Comparison of ENCODE assay signal across 21 mouse cellular contexts in the genomic region with DNA sequence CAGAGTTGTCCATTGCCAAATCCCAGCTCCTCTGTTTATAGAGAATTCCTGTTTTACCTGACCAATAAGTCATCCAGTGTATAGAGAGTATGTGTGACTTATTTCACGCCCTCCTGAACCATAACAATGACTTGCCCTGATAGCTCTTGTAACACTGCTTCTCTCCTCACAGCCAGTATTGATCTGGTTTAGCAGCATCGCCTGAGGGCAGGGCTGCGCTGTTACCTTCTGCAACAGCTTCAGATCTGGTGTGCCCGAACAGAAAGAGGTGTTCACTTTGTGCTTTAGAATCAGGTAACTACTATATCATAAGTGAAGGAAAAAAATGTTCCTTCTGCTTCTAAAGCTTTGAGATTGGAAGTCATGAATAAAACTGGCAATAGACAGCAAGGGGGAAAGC.
"Had no signal": no experiment of that assay in that cellular context is flagged by ENCODE, and none has a peak within 500 bp of the region (broad histone marks: within the 10 kb centered on the region; RNA-seq: fewer than 3 reads in every experiment).

No protein-coding gene starts in this region.

- H3K4me2 ChIP-seq: lung, embryonic 15.5 days; midbrain, embryonic 12.5 days; neural tube, embryonic 13.5 days; neural tube, embryonic 15.5 days; stomach, embryonic 15.5 days had no signal

- H3K9ac ChIP-seq: liver, postnatal 0 days; lung, embryonic 15.5 days; midbrain, embryonic 12.5 days; neural tube, embryonic 13.5 days; neural tube, embryonic 15.5 days; stomach, embryonic 15.5 days had no signal

- H3K4me3 ChIP-seq: lung, embryonic 15.5 days; midbrain, embryonic 10.5 days; midbrain, embryonic 12.5 days; myocyte; neural tube, embryonic 13.5 days; neural tube, embryonic 15.5 days; stomach, embryonic 15.5 days had no signal

- H3K27ac ChIP-seq: lung, embryonic 15.5 days; midbrain, embryonic 10.5 days; midbrain, embryonic 12.5 days; neural tube, embryonic 13.5 days; neural tube, embryonic 15.5 days; stomach, embryonic 15.5 days; stomach, postnatal 0 days had no signal

- H3K36me3 ChIP-seq: lung, embryonic 15.5 days; midbrain, embryonic 10.5 days; midbrain, embryonic 12.5 days; neural tube, embryonic 13.5 days; neural tube, embryonic 15.5 days; stomach, embryonic 15.5 days had no signal

- ATAC-seq: liver, postnatal 0 days; midbrain, embryonic 16.5 days had no signal

- H3K9me3 ChIP-seq: lung, embryonic 15.5 days; midbrain, embryonic 10.5 days; midbrain, embryonic 12.5 days; neural tube, embryonic 13.5 days; neural tube, embryonic 15.5 days; stomach, embryonic 15.5 days had no signal

- H3K27me3 ChIP-seq: lung, embryonic 15.5 days; midbrain, embryonic 12.5 days; neural tube, embryonic 13.5 days; neural tube, embryonic 15.5 days; stomach, embryonic 15.5 days had no signal

- DNase-seq: liver, postnatal 0 days; lung, adult 2 months; lung, postnatal 10 days; lung, postnatal 4 days; midbrain, embryonic 14.5 days; retina, postnatal 1 day; right cerebral cortex, postnatal 25 days; right cerebral cortex, postnatal 4 days; spleen, adult 18-20 months; thymus, adult 2 months; thymus, postnatal 25 days; thymus, postnatal 4 days had no signal
